Mouse (Mus musculus) forebrain, embryonic 14.5 days (tissue): Measurements from ENCODE around the gene Hdac10. TPM values are rescaled to one million over a fixed set of nuclear protein-coding genes. Genes with fewer than 3 reads are reported as not detected.

Source experiments
- ATAC-seq: fragments of 200-750 bp; cut with Nextera tagmentation; 2 replicates; pipeline ENCODE4 v1.8.0; 2017; ENCODE audit warnings: mild to moderate bottlenecking, moderate library complexity
- DNase-seq: peaks from one replicate; pipeline ENCODE4 v3.0.0-alpha.2; 2015; ENCODE audit warnings: low spot score
- H3K27ac ChIP-seq: fragments of 300-500 bp; sonication (generic); 2 replicates; pipeline ENCODE4 v1.5.1; 2014; ENCODE audit warnings: low read depth, mild to moderate bottlenecking, control low read depth, low read length, moderate library complexity
- H3K27me3 ChIP-seq: fragments of 300-500 bp; sonication (generic); replicated peaks from 2 replicates; pipeline ENCODE4 v1.6.1; 2014; ENCODE audit warnings: low read length, control low read depth, mixed read lengths; ENCODE audit not compliant: control insufficient read depth, insufficient read depth
- H3K36me3 ChIP-seq: fragments of 300-500 bp; sonication (generic); 2 replicates; pipeline ENCODE4 v1.6.1; 2014; ENCODE audit warnings: low read length, control low read depth; ENCODE audit not compliant: control insufficient read depth, insufficient read depth
- H3K4me1 ChIP-seq: fragments of 300-500 bp; sonication (generic); 2 replicates; pipeline ENCODE4 v1.6.1; 2014; ENCODE audit warnings: antibody characterized with exemption, low read length, control low read depth; ENCODE audit not compliant: control insufficient read depth, insufficient read depth
- H3K4me2 ChIP-seq: fragments of 300-500 bp; sonication (generic); 2 replicates; pipeline ENCODE4 v1.6.1; 2014; ENCODE audit warnings: mild to moderate bottlenecking, control low read depth, low read length
- H3K4me3 ChIP-seq: fragments of 300-500 bp; sonication (generic); 2 replicates; pipeline ENCODE4 v1.5.1; 2014; ENCODE audit warnings: low read depth, low read length, control low read depth
- H3K9ac ChIP-seq: fragments of 300-500 bp; sonication (generic); 2 replicates; pipeline ENCODE4 v1.6.1; 2014; ENCODE audit warnings: mild to moderate bottlenecking, low read length, control low read depth, moderate library complexity
- H3K9me3 ChIP-seq: fragments of 300-500 bp; sonication (generic); replicated peaks from 2 replicates; pipeline ENCODE4 v1.6.1; 2016; ENCODE audit warnings: low read length, control low read depth, mixed read lengths; ENCODE audit not compliant: control insufficient read depth
- WGBS: fragments of 180-500 bp; shearing (Covaris S2); extraction: QIAGEN DNeasy Blood & Tissue Kit; methylation state at CpG from one replicate; pipeline ENCODE4 v1.1.7; 2014; 5-methylcytosine and 5-hydroxymethylcytosine counted together
- polyA plus RNA-seq: library from polyadenylated mRNA; unstranded; fragments of >200 nt; fragmentation: Nextera tagmentation; extraction: Ambion mirVana; gene quantifications from 2 replicates; pipeline ENCODE4 v1.2.1, GENCODE M21; 2014

Gene Hdac10
- polyA plus RNA-seq, 1 experiment from 2014 or later: 18.4 TPM

DNA sequence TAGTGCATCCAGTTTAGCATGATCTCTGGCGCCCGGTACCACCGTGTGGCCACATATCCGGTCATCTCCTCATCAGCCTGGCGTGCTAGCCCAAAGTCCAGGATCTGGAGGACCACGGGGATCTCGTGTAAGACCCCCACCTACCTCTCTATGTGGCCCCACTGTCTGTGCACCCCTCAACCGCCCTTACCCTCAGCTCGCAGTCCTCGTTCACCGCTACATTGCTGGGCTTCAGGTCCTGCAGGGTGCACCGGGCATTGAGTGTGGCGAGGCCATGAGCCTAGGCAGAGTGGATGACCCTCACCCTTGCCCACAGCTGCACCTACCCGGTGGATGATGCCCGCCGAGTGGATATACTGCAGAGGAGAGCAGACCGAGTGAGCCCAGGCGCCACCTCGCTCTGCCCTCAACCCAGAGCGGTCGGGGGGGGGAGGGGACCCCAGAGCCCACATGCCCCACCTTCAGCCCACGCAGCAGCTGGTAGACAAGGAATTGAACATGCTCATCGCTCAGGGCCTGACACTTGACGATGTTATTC, 17.4 kb upstream of the Hdac10 start:
- 0 out of 2 replicates have a peak overlapping the region, but pooled peaks have one; percentile 7 for H3K9ac ChIP-seq
- 82% methylated on average over 24 of the region's 24 CpGs for WGBS
- ATAC-seq: no peak
- peaks cover 33% of the 10 kb centered on the region for H3K36me3 ChIP-seq
- H3K4me2 ChIP-seq: peak overlapping the region; percentile 82
- H3K27me3 ChIP-seq: no peaks in the 10 kb centered on the region
- H3K9me3 ChIP-seq: no peaks in the 10 kb centered on the region
- H3K4me3 ChIP-seq: peak overlapping the region; percentile 74
- H3K27ac ChIP-seq: no peak overlapping the region
- peaks cover 22% of the 10 kb centered on the region for H3K4me1 ChIP-seq
- DNase-seq: no peak

GRCm38 (mm10) chr15:89144965-89145364, 16.5 kb upstream of the Hdac10 start:
- WGBS: 97% methylated on average over 11 of the region's 11 CpGs
- Histone ChIP-seq H3K36me3 (peaks cover 33% of the 10 kb centered on the region), H3K9me3 (no peaks in the 10 kb centered on the region), H3K27me3 (no peaks in the 10 kb centered on the region), H3K4me3 (no peak overlapping the region), H3K9ac (no peak overlapping the region), H3K4me1 (peaks cover 26% of the 10 kb centered on the region), H3K27ac (no peak overlapping the region), H3K4me2 (no peak overlapping the region)
- ATAC-seq: no peak
- DNase-seq: no peak

- H3K4me3 ChIP-seq: no peak overlapping the region
- ATAC-seq (no peak), DNase-seq (no peak)
- H3K4me1 ChIP-seq: peaks cover 24% of the 10 kb centered on the region
- 83% methylated on average over 2 of the region's 2 CpGs for WGBS
- H3K9ac ChIP-seq: no peak overlapping the region
- H3K27me3 ChIP-seq: no peaks in the 10 kb centered on the region
- no peak overlapping the region for H3K27ac ChIP-seq
- no peaks in the 10 kb centered on the region for H3K9me3 ChIP-seq
- no peak overlapping the region for H3K4me2 ChIP-seq
- H3K36me3 ChIP-seq: peaks cover 33% of the 10 kb centered on the region
These were observed 14.6 kb upstream of the Hdac10 start for GRCm38 (mm10) chr15:89143134-89143533.

DNA sequence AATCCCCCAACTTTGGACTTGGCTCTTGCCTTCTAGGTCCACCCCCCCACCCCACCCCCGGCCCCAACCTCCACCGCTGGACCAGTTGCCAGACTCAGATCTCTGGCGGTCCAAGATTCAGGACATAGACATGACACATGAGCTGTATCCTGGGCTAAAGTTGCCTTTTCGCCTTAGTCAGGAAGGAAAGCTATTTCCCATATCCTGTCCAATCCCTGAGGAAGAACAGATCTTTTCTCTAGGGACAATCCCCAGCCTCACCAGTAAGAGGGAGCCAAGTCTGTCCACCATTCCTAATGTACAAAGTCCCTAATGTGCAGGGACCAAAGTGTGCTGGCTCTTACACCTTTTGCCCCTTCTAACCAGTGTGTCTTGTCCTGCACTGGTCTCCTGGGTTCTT, 13.4 kb upstream of the Hdac10 start:
- Histone ChIP-seq H3K4me2 (no peak overlapping the region), H3K4me1 (peaks cover 11% of the 10 kb centered on the region), H3K27me3 (no peaks in the 10 kb centered on the region), H3K4me3 (no peak overlapping the region), H3K9me3 (no peaks in the 10 kb centered on the region), H3K27ac (no peak overlapping the region), H3K36me3 (peaks cover 33% of the 10 kb centered on the region), H3K9ac (no peak overlapping the region)
- WGBS: 80% methylated on average over 4 of the region's 4 CpGs
- no peak for DNase-seq
- ATAC-seq: no peak

DNA sequence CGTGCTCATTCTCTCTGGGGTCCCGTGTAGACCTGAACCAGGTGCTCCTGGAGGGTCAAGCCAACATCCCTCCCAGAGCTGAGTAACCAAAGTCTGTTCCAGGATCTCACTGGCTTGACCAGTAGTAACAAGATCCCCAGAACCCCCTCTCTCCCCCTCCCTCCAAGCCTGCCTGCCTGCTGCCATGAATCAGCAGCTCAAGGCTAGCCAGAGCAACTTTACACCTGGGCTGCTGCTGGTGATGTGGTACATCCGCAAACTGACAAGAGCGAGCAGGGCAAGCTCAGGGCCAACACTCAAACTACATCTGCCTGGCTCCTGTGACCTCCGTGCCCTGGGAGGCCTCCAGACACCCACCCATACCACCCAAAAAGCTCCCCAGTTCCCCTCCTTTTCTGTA, 12.9 kb upstream of the Hdac10 start:
- no peak overlapping the region for H3K9ac ChIP-seq
- ATAC-seq (no peak), DNase-seq (no peak)
- no peak overlapping the region for H3K4me3 ChIP-seq
- no peaks in the 10 kb centered on the region for H3K9me3 ChIP-seq
- WGBS: 23% methylated on average over 5 of the region's 5 CpGs
- peak overlapping the region; percentile 96; the same call in 1 of the 2 replicates for H3K4me2 ChIP-seq
- no peaks in the 10 kb centered on the region for H3K27me3 ChIP-seq
- H3K27ac ChIP-seq: no peak overlapping the region
- H3K36me3 ChIP-seq: peaks cover 33% of the 10 kb centered on the region
- H3K4me1 ChIP-seq: peaks cover 11% of the 10 kb centered on the region

DNA sequence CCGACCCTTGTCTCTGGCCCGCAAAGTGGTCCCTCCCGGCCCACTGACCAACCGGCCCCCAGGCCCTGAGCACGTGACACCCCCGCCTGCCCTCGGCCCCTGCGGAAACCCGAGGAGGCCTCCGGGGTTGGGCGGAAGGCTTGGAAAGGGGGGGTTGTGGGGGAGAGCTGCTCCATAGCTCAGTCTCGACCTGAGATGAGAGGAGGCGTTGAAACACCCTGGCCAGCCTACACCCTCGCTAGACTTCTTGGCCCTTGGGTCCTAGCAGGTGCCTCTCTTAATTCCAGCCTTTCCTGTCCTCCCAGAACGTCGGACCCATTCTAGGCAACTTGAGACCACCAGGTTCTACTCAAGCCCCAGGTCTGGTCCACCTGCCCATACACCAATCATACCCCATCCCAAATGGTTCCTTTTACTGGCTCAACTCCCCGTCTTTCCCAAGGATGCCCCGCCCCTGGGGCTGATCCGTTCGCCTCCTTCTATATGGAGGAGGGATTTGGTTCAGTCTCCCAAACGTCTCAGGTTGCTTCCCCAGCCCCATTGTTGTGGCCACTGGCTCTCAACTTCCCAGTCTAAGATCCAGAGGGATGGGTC, 12.3 kb upstream of the Hdac10 start, which contains the start of gene Mapk12:
Gene Mapk12, minus strand, starts transcription at position 45 of the 594 bp plus-strand sequence.
- Histone ChIP-seq H3K27me3 (no peaks in the 10 kb centered on the region), H3K27ac (no peak within 1 kb of the TSS), H3K4me3 (peak within 1 kb of the TSS; percentile 47), H3K9me3 (no peaks in the 10 kb centered on the region), H3K4me1 (peaks cover 11% of the 10 kb centered on the region), H3K9ac (peak within 1 kb of the TSS; percentile 73), H3K36me3 (peaks cover 30% of the 10 kb centered on the region), H3K4me2 (peak within 1 kb of the TSS; percentile 96)
- under 1% methylated on average over 21 of the region's 21 CpGs for WGBS
- ATAC-seq: peak; percentile 64
- DNase-seq: peak; percentile 36

DNA sequence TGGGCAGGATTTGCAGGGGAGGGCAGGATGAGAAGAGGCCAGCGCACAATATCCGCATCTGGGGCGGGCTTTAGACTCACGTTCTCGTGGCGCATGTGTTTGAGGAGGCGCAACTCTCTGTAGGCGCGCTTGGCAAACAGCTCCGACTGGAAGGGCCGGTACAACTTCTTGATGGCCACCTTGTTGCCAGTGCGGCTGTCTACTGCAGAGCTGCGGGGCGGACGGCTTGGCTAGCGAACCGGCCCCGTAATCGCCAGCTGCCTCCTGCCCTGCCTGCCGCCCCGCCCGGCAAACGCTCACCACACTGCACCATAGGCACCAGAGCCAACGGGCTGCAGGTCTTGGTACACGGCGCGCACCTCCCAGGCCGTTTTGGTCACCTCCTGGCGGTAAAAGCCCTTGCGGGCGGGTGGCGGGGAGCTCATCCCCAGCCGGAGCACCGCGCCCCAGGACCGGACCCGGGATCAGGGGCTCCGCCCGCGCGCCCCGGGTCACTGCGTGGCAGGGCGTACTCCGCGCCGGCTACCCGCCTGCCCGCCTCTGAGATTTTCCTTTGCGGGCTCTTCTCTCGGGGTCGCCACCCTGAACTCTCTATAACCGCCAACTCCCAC, 11.7 kb upstream of the Hdac10 start:
- Histone ChIP-seq H3K4me3 (peak overlapping the region; percentile 47), H3K9ac (peak overlapping the region; percentile 73), H3K27me3 (no peaks in the 10 kb centered on the region), H3K9me3 (no peaks in the 10 kb centered on the region), H3K27ac (no peak overlapping the region), H3K4me2 (peak overlapping the region; percentile 96), H3K4me1 (peaks cover 11% of the 10 kb centered on the region), H3K36me3 (peaks cover 25% of the 10 kb centered on the region)
- peak; percentile 33 for DNase-seq
- WGBS: under 1% methylated on average over 45 of the region's 53 CpGs
- peak; percentile 47 for ATAC-seq

- Histone ChIP-seq H3K9ac (no peak overlapping the region), H3K4me2 (no peak overlapping the region), H3K36me3 (peaks cover 11% of the 10 kb centered on the region; the same call in 1 of the 2 replicates), H3K4me1 (peaks cover 11% of the 10 kb centered on the region), H3K9me3 (no peaks in the 10 kb centered on the region), H3K4me3 (no peak overlapping the region), H3K27me3 (no peaks in the 10 kb centered on the region), H3K27ac (no peak overlapping the region)
- no peak for DNase-seq
- 98% methylated on average over 6 of the region's 6 CpGs for whole genome bisulfite sequencing
- ATAC-seq: no peak
These were observed 10.0 kb upstream of the Hdac10 start for GRCm38 (mm10) chr15:89138531-89138930.

- Histone ChIP-seq H3K4me1 (peaks cover 11% of the 10 kb centered on the region), H3K9me3 (no peaks in the 10 kb centered on the region), H3K4me3 (no peak overlapping the region), H3K9ac (no peak overlapping the region), H3K4me2 (no peak overlapping the region), H3K27me3 (no peaks in the 10 kb centered on the region), H3K36me3 (peaks cover 6% of the 10 kb centered on the region; the same call in 1 of the 2 replicates), H3K27ac (no peak overlapping the region)
- WGBS: 88% methylated on average over 7 of the region's 7 CpGs
- ATAC-seq: no peak
- DNase-seq: no peak
These were observed 9.5 kb upstream of the Hdac10 start for GRCm38 (mm10) chr15:89138046-89138405.
